Mouse (Mus musculus) megakaryocyte, embryonic 14.5 days (primary cell): Measurements from ENCODE around the gene Atp5mpl.

Experiments
- FLI1 ChIP-seq: IDR thresholded peaks from 2 replicates; pipeline ENCODE4 v1.6.1; 2012; ENCODE audit warnings: low read length, inconsistent platforms, mixed read lengths
- GATA1 ChIP-seq: IDR thresholded peaks from 3 replicates; pipeline ENCODE4 v1.6.1; 2012; ENCODE audit warnings: mixed read lengths, low read length, inconsistent platforms, borderline replicate concordance

GRCm38 (mm10) chr12:112016346-112016745, 49.6 kb upstream of the Atp5mpl start:
- TF ChIP-seq FLI1 (no peak), GATA1 (no peak)
